Mouse (Mus musculus) intestine, postnatal 0 days (tissue): ENCODE data around the gene Dhps. TPM values are rescaled to one million over a fixed set of nuclear protein-coding genes. Genes with fewer than 3 reads are reported as not detected.
A peak's percentile ranks its signal among the peaks of the same experiment; 100 is the strongest.

Experiments used
- ATAC-seq: fragments of 200-750 bp; cut with Nextera tagmentation; 2 replicates; pipeline ENCODE4 v1.8.0; 2017; ENCODE audit warnings: mild to moderate bottlenecking, moderate TSS enrichment, moderate library complexity
- H3K27ac ChIP-seq: fragments of 300-500 bp; sonication (generic); 2 replicates; pipeline ENCODE4 v1.5.1; 2014; ENCODE audit warnings: mild to moderate bottlenecking, low read depth, low read length, moderate library complexity
- H3K27me3 ChIP-seq: fragments of 300-500 bp; sonication (generic); replicated peaks from 2 replicates; pipeline ENCODE4 v1.6.1; 2014; ENCODE audit warnings: low read length, mixed read lengths; ENCODE audit not compliant: control insufficient read depth, insufficient read depth
- H3K36me3 ChIP-seq: fragments of 300-500 bp; sonication (generic); 2 replicates; pipeline ENCODE4 v1.6.1; 2014; ENCODE audit warnings: mild to moderate bottlenecking, moderate library complexity; ENCODE audit not compliant: control insufficient read depth, insufficient read depth
- H3K4me1 ChIP-seq: fragments of 300-500 bp; sonication (generic); replicated peaks from 2 replicates; pipeline ENCODE4 v1.6.1; 2014; ENCODE audit warnings: antibody characterized with exemption, low read length, mixed read lengths; ENCODE audit not compliant: control insufficient read depth, insufficient read depth
- H3K4me2 ChIP-seq: fragments of 300-500 bp; sonication (generic); replicated peaks from 2 replicates; pipeline ENCODE4 v1.6.1; 2014; ENCODE audit warnings: low read depth, mild to moderate bottlenecking, moderate library complexity
- H3K4me3 ChIP-seq: fragments of 300-500 bp; sonication (generic); 2 replicates; pipeline ENCODE4 v1.5.1; 2014; ENCODE audit warnings: low read depth, low read length
- H3K9ac ChIP-seq: fragments of 300-500 bp; sonication (generic); 2 replicates; pipeline ENCODE4 v1.6.1; 2014; ENCODE audit warnings: mild to moderate bottlenecking, low read depth, low read length
- H3K9me3 ChIP-seq: fragments of 300-500 bp; sonication (generic); 2 replicates; pipeline ENCODE4 v1.6.1; 2016; ENCODE audit warnings: mixed run types; ENCODE audit not compliant: control insufficient read depth
- CTCF ChIP-seq: sonication (generic); IDR thresholded peaks from 2 replicates; pipeline ENCODE4 v1.5.1; 2016; ENCODE audit warnings: low read depth, mild to moderate bottlenecking, control low read depth, antibody characterized with exemption, moderate library complexity
- WGBS: fragments of 180-500 bp; shearing (Covaris S2); extraction: QIAGEN DNeasy Blood & Tissue Kit; methylation state at CpG from one replicate; pipeline ENCODE4 v1.1.7; 2014; 5-methylcytosine and 5-hydroxymethylcytosine counted together
- polyA plus RNA-seq: library from polyadenylated mRNA; unstranded; fragments of >200 nt; fragmentation: Nextera tagmentation; extraction: Ambion mirVana; gene quantifications from 2 replicates; pipeline ENCODE4 v1.2.1, GENCODE M21; 2015

The Dhps gene
- polyA plus RNA-seq, 1 experiment from 2014 or later, result 46.6 TPM

GRCm38 (mm10) chr8:85057367-85057766 lies 14.2 kb upstream of the Dhps start:
- H3K4me3 ChIP-seq, result no peak overlapping the region
- H3K36me3 ChIP-seq, result peaks cover 33% of the 10 kb centered on the region
- WGBS, result 59% methylated on average over 7 of the region's 7 CpGs
- no peaks in the 10 kb centered on the region for H3K27me3 ChIP-seq
- H3K9ac ChIP-seq, result no peak overlapping the region
- H3K9me3 ChIP-seq, result no peaks in the 10 kb centered on the region
- TF ChIP-seq CTCF, result 0 out of 2 replicates have a peak, but pooled peaks have one; percentile 19
- no peak for ATAC-seq
- H3K4me2 ChIP-seq, result no peak overlapping the region
- no peak overlapping the region for H3K27ac ChIP-seq
- H3K4me1 ChIP-seq, result 0 out of 2 replicates have a peak, but pooled peaks cover 6% of the 10 kb centered on the region

GRCm38 (mm10) chr8:85059879-85060616 lies 11.5 kb upstream of the Dhps start, which contains the start of gene Fbxw9:
Gene Fbxw9 (plus strand): TSS chr8:85060055.
- H3K27ac ChIP-seq, result no peak within 1 kb of the TSS; the same call in 1 of the 2 replicates
- peak within 1 kb of the TSS; percentile 65 for H3K9ac ChIP-seq
- H3K4me3 ChIP-seq, result peak within 1 kb of the TSS; percentile 65
- H3K9me3 ChIP-seq, result no peaks in the 10 kb centered on the region
- TF ChIP-seq CTCF, result no peak
- H3K4me2 ChIP-seq, result peak within 1 kb of the TSS; percentile 93
- peaks cover 6% of the 10 kb centered on the region; the same call in 1 of the 2 replicates for H3K36me3 ChIP-seq
- H3K27me3 ChIP-seq, result no peaks in the 10 kb centered on the region
- H3K4me1 ChIP-seq, result 0 out of 2 replicates have a peak, but pooled peaks cover 6% of the 10 kb centered on the region
- ATAC-seq, result peak; percentile 85
- under 1% methylated on average over 52 of the region's 53 CpGs for WGBS

- TF ChIP-seq CTCF, result no peak
- no peak overlapping the region for H3K27ac ChIP-seq
- no peak overlapping the region for H3K4me3 ChIP-seq
- H3K27me3 ChIP-seq, result no peaks in the 10 kb centered on the region
- H3K9ac ChIP-seq, result no peak overlapping the region
- no peak for ATAC-seq
- H3K9me3 ChIP-seq, result no peaks in the 10 kb centered on the region
- no peak overlapping the region for H3K4me2 ChIP-seq
- 96% methylated on average over 4 of the region's 4 CpGs for WGBS
- 0 out of 2 replicates have a peak, but pooled peaks cover 10% of the 10 kb centered on the region for H3K4me1 ChIP-seq
- H3K36me3 ChIP-seq, result peaks cover 19% of the 10 kb centered on the region; the same call in 1 of the 2 replicates
These were observed 9.0 kb upstream of the Dhps start for GRCm38 (mm10) chr8:85062603-85063002.

GRCm38 (mm10) chr8:85065213-85065612 lies 6.3 kb upstream of the Dhps start:
- peak overlapping the region; percentile 78 for H3K27ac ChIP-seq
- no peak overlapping the region for H3K4me3 ChIP-seq
- peak; percentile 50 for ATAC-seq
- H3K9me3 ChIP-seq, result no peaks in the 10 kb centered on the region
- 0 out of 2 replicates have a peak, but pooled peaks cover 10% of the 10 kb centered on the region for H3K4me1 ChIP-seq
- 19% methylated on average over 2 of the region's 2 CpGs for WGBS
- H3K4me2 ChIP-seq, result 0 out of 2 replicates have a peak overlapping the region, but pooled peaks have one; percentile 9
- TF ChIP-seq CTCF, result no peak
- H3K27me3 ChIP-seq, result no peaks in the 10 kb centered on the region
- peaks cover 23% of the 10 kb centered on the region; the same call in 1 of the 2 replicates for H3K36me3 ChIP-seq
- H3K9ac ChIP-seq, result no peak overlapping the region

GRCm38 (mm10) chr8:85067155-85067554 lies 4.4 kb upstream of the Dhps start:
- 0 out of 2 replicates have a peak, but pooled peaks cover 6% of the 10 kb centered on the region for H3K4me1 ChIP-seq
- no peak overlapping the region for H3K4me2 ChIP-seq
- no peaks in the 10 kb centered on the region for H3K27me3 ChIP-seq
- H3K9ac ChIP-seq, result no peak overlapping the region
- no peaks in the 10 kb centered on the region for H3K9me3 ChIP-seq
- TF ChIP-seq CTCF, result no peak
- WGBS, result 85% methylated on average over 2 of the region's 2 CpGs
- no peak overlapping the region for H3K27ac ChIP-seq
- no peak for ATAC-seq
- H3K36me3 ChIP-seq, result peaks cover 23% of the 10 kb centered on the region; the same call in 1 of the 2 replicates
- no peak overlapping the region for H3K4me3 ChIP-seq

- no peak within 1 kb of the TSS for H3K27ac ChIP-seq
- no peak within 1 kb of the TSS for H3K4me2 ChIP-seq
- peaks cover 23% of the 10 kb centered on the region; the same call in 1 of the 2 replicates for H3K36me3 ChIP-seq
- H3K27me3 ChIP-seq, result no peaks in the 10 kb centered on the region
- no peak within 1 kb of the TSS for H3K9ac ChIP-seq
- H3K4me1 ChIP-seq, result 0 out of 2 replicates have a peak, but pooled peaks cover 6% of the 10 kb centered on the region
- TF ChIP-seq CTCF, result no peak
- no peak for ATAC-seq
- no peaks in the 10 kb centered on the region for H3K9me3 ChIP-seq
- H3K4me3 ChIP-seq, result no peak within 1 kb of the TSS
These were observed 3.6 kb upstream of the Dhps start, which contains the start of gene Gm5741 for GRCm38 (mm10) chr8:85067982-85068381. Gene Gm5741 (minus strand): TSS chr8:85067982.
